Mouse (Mus musculus) limb, embryonic 11.5 days (tissue): Measurements from ENCODE around the gene Prr15. TPM values are rescaled to one million over a fixed set of nuclear protein-coding genes. Genes with fewer than 3 reads are reported as not detected.
A peak's percentile ranks its signal among the peaks of the same experiment; 100 is the strongest.

Experiments used
- ATAC-seq: fragments of 200-750 bp; cut with Nextera tagmentation; 2 replicates; pipeline ENCODE4 v1.8.0; 2017; ENCODE audit warnings: low read depth; ENCODE audit not compliant: insufficient number of reproducible peaks, low FRiP score, low TSS enrichment
- DNase-seq: peaks from one replicate; pipeline ENCODE4 v3.0.0-alpha.2; 2015; ENCODE audit warnings: low spot score
- H3K27ac ChIP-seq: fragments of 300-500 bp; sonication (generic); replicated peaks from 2 replicates; pipeline ENCODE4 v1.5.1; 2014; ENCODE audit warnings: low read depth, mild to moderate bottlenecking, low read length
- H3K27me3 ChIP-seq: fragments of 300-500 bp; sonication (generic); 2 replicates; pipeline ENCODE4 v1.6.1; 2014; ENCODE audit warnings: mild to moderate bottlenecking, low read length, mixed read lengths; ENCODE audit not compliant: control insufficient read depth, insufficient read depth
- H3K36me3 ChIP-seq: fragments of 300-500 bp; sonication (generic); 2 replicates; pipeline ENCODE4 v1.6.1; 2014; ENCODE audit warnings: mild to moderate bottlenecking, low read length, moderate library complexity, mixed read lengths; ENCODE audit not compliant: control insufficient read depth, insufficient read depth
- H3K4me1 ChIP-seq: fragments of 300-500 bp; sonication (generic); 2 replicates; pipeline ENCODE4 v1.6.1; 2014; ENCODE audit warnings: low read length, mixed read lengths; ENCODE audit not compliant: control insufficient read depth, insufficient read depth
- H3K4me2 ChIP-seq: fragments of 300-500 bp; sonication (generic); 2 replicates; pipeline ENCODE4 v1.6.1; 2014; ENCODE audit warnings: low read depth, mild to moderate bottlenecking, moderate library complexity; ENCODE audit not compliant: severe bottlenecking
- H3K4me3 ChIP-seq: fragments of 300-500 bp; sonication (generic); 2 replicates; pipeline ENCODE4 v1.5.1; 2014; ENCODE audit warnings: low read depth, low read length
- H3K9ac ChIP-seq: fragments of 300-500 bp; sonication (generic); 2 replicates; pipeline ENCODE4 v1.6.1; 2014; ENCODE audit warnings: mild to moderate bottlenecking, low read length
- H3K9me3 ChIP-seq: fragments of 300-500 bp; sonication (generic); 2 replicates; pipeline ENCODE4 v1.6.1; 2016; ENCODE audit warnings: low read length; ENCODE audit not compliant: control insufficient read depth
- WGBS: fragments of 180-500 bp; shearing (Covaris S2); extraction: QIAGEN DNeasy Blood & Tissue Kit; methylation state at CpG from one replicate; pipeline ENCODE4 v1.1.7; 2014; 5-methylcytosine and 5-hydroxymethylcytosine counted together
- polyA plus RNA-seq: library from polyadenylated mRNA; unstranded; fragments of >200 nt; fragmentation: Nextera tagmentation; extraction: Ambion mirVana; gene quantifications from 2 replicates; pipeline ENCODE4 v1.2.1, GENCODE M21; 2014

Prr15 gene
- 0.09 and 0.24 TPM in 2 replicates for polyA plus RNA-seq

DNA sequence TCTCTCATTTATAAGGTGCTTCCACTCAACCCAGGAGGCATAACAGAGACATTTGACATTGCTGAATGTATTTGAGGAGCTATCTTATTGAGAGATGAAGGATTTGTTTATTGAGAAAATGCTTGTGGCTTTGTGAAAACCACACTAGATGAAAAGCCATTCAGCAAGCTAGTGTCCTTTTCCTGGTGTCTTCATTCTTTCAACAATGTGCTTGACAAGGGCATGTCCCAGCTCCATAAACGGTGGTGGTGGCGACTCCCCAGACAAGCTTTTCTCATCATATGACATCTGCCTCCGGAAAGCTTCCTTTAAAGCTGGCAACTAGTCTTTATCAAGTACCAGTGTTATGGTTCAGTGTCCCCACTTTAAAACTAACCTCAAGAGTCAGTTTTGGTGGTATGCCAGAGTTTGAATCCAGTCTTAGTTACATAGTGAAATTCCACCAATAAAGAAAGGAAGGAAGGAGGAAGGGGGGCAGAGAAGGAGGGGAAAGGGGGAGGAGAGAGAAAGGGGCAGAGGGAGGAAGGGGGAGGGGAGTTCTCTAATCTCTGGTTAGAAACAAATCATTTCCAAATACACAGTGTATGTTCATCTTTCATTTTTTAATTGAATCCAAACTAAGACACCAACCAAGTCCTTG, at the start of gene Prr15:
Prr15 (plus strand) TSS at position 590 of the 640 bp plus-strand sequence.
- 75% methylated on average over 3 of the region's 3 CpGs for WGBS
- DNase-seq (no peak), ATAC-seq (no peak)
- Histone ChIP-seq H3K27ac (no peak within 1 kb of the TSS), H3K27me3 (peaks cover 36% of the 10 kb centered on the region), H3K4me3 (peak within 1 kb of the TSS; percentile 43), H3K4me2 (peak within 1 kb of the TSS; percentile 84), H3K4me1 (peaks cover 14% of the 10 kb centered on the region), H3K9ac (no peak within 1 kb of the TSS), H3K9me3 (no peaks in the 10 kb centered on the region), H3K36me3 (no peaks in the 10 kb centered on the region)

DNA sequence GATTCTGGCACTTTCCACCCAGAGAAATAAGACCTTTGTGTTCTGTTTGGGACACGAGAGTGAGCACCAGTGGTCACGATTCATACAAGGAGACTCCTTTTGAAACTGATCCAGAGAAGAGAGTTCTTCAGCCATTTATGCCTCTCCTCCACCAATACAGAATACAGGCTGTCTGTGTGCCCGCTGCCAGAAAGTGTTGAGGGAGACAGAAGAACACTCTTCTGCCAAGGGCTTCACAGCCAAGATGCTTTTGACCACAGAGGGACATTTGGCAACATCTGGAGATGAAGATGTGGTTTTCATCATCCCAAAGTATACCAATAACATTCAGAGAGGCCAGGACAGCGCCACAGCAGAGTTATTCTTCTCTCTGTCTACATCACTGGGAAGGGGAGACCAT, 48.4 kb upstream of the Prr15 start:
- ATAC-seq = no peak
- Histone ChIP-seq H3K4me1 (peaks cover 11% of the 10 kb centered on the region), H3K27ac (no peak overlapping the region), H3K27me3 (no peaks in the 10 kb centered on the region), H3K9ac (no peak overlapping the region), H3K4me3 (no peak overlapping the region), H3K36me3 (no peaks in the 10 kb centered on the region), H3K4me2 (no peak overlapping the region), H3K9me3 (no peaks in the 10 kb centered on the region)
- DNase-seq = no peak
- 90% methylated on average over 4 of the region's 4 CpGs for WGBS

DNA sequence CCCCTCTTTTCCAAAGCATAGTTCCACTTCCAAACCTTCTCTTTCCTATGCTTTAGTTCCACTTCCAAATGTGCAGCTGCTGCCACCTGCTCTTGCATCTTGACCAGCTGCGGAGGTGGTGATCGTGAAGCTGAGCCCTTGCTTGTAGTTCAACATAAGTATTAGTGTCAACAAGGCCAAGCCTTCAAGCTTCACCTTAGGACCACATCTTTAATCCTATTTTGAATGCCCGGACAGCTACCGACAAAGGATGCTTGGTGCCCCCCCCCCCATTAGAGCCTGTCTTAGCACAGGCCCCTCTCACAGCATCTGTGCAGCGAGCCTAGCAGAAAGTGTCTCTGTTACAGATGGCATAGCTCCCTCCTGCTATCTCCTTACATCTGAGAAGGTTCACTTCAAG, 47.8 kb upstream of the Prr15 start:
- H3K27ac ChIP-seq = no peak overlapping the region
- ATAC-seq (no peak), DNase-seq (no peak)
- WGBS = 67% methylated on average over 5 of the region's 5 CpGs
- no peak overlapping the region for H3K9ac ChIP-seq
- peaks cover 5% of the 10 kb centered on the region for H3K4me1 ChIP-seq
- H3K4me2 ChIP-seq = no peak overlapping the region
- H3K36me3 ChIP-seq = no peaks in the 10 kb centered on the region
- H3K9me3 ChIP-seq = no peaks in the 10 kb centered on the region
- no peaks in the 10 kb centered on the region for H3K27me3 ChIP-seq
- H3K4me3 ChIP-seq = no peak overlapping the region

- H3K4me2 ChIP-seq = no peak overlapping the region
- H3K27me3 ChIP-seq = no peaks in the 10 kb centered on the region
- DNase-seq (no peak), ATAC-seq (no peak)
- no peaks in the 10 kb centered on the region for H3K4me1 ChIP-seq
- H3K9me3 ChIP-seq = no peaks in the 10 kb centered on the region
- no peaks in the 10 kb centered on the region for H3K36me3 ChIP-seq
- no peak overlapping the region for H3K27ac ChIP-seq
- H3K4me3 ChIP-seq = no peak overlapping the region
- WGBS = 82% methylated on average over 2 of the region's 2 CpGs
- no peak overlapping the region for H3K9ac ChIP-seq
Measured at GRCm38 (mm10) chr6:54278613-54279012, 47.0 kb upstream of the Prr15 start.

- H3K27me3 ChIP-seq = no peaks in the 10 kb centered on the region
- DNase-seq (no peak), ATAC-seq (no peak)
- H3K36me3 ChIP-seq = no peaks in the 10 kb centered on the region
- no peak overlapping the region for H3K27ac ChIP-seq
- no peak overlapping the region for H3K9ac ChIP-seq
- H3K4me3 ChIP-seq = no peak overlapping the region
- H3K4me1 ChIP-seq = no peaks in the 10 kb centered on the region
- WGBS = 73% methylated on average over 11 of the region's 11 CpGs
- H3K4me2 ChIP-seq = no peak overlapping the region
- H3K9me3 ChIP-seq = no peaks in the 10 kb centered on the region
Measured at GRCm38 (mm10) chr6:54279391-54279790, 46.2 kb upstream of the Prr15 start.

GRCm38 (mm10) chr6:54280248-54280647, 45.4 kb upstream of the Prr15 start:
- no peak overlapping the region for H3K4me2 ChIP-seq
- no peak overlapping the region for H3K27ac ChIP-seq
- no peaks in the 10 kb centered on the region for H3K36me3 ChIP-seq
- no peak overlapping the region for H3K9ac ChIP-seq
- no peak for ATAC-seq
- no peak for DNase-seq
- no peak overlapping the region for H3K4me3 ChIP-seq
- no peaks in the 10 kb centered on the region for H3K4me1 ChIP-seq
- H3K9me3 ChIP-seq = no peaks in the 10 kb centered on the region
- H3K27me3 ChIP-seq = no peaks in the 10 kb centered on the region
- 88% methylated on average over 6 of the region's 6 CpGs for WGBS

DNA sequence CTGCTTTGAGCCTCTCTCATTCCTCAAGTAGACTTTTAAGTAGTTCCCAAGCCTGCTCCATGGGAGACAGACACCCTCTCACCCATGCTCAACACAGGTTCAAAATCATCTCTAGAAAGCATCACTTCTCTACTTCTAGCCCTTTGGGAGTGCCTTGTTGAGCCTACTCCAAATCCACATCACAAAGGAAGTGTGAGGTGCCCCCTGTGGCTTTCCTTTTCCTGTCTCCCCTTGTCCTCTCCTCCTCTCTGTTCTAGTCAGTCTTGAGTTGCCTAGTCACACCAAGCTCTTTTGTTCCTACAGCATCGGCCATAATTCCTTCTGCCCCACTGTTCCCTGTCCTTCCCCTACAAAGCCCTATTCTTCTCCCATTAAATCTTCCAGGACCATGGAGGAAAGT, 42.3 kb upstream of the Prr15 start:
- no peak overlapping the region for H3K27ac ChIP-seq
- no peak overlapping the region for H3K4me2 ChIP-seq
- no peaks in the 10 kb centered on the region for H3K9me3 ChIP-seq
- 68% methylated on average over 1 of the region's 1 CpGs for WGBS
- H3K9ac ChIP-seq = no peak overlapping the region
- DNase-seq (no peak), ATAC-seq (no peak)
- H3K36me3 ChIP-seq = no peaks in the 10 kb centered on the region
- no peaks in the 10 kb centered on the region for H3K27me3 ChIP-seq
- H3K4me3 ChIP-seq = no peak overlapping the region
- no peaks in the 10 kb centered on the region for H3K4me1 ChIP-seq

GRCm38 (mm10) chr6:54284167-54284711, 41.4 kb upstream of the Prr15 start:
- no peak overlapping the region for H3K4me3 ChIP-seq
- no peaks in the 10 kb centered on the region for H3K36me3 ChIP-seq
- no peak overlapping the region for H3K27ac ChIP-seq
- WGBS = 90% methylated on average over 12 of the region's 12 CpGs
- no peaks in the 10 kb centered on the region for H3K4me1 ChIP-seq
- no peak for DNase-seq
- no peak overlapping the region for H3K9ac ChIP-seq
- ATAC-seq = no peak
- no peak overlapping the region for H3K4me2 ChIP-seq
- no peaks in the 10 kb centered on the region for H3K27me3 ChIP-seq
- H3K9me3 ChIP-seq = no peaks in the 10 kb centered on the region

DNA sequence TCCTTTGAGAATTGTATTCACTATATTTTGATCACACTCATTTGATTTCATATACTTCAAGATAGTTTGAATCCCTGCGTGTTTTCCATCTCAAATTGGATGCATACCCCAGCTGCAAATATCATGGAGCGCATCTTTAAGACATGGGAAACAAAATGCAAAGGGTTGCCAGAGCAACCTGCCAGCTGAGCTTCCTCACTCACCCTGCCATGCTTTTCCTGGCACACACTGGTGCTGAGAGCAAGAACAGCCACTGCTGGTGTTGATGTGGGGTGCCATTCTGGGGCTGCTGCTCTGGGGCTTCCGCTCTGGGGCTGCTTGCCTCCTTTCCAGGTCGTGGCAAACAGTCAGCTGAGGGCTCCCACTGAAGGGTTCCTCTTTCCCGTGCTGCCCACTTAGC, 38.8 kb upstream of the Prr15 start:
- Histone ChIP-seq H3K36me3 (no peaks in the 10 kb centered on the region), H3K27me3 (no peaks in the 10 kb centered on the region), H3K9me3 (no peaks in the 10 kb centered on the region), H3K4me2 (no peak overlapping the region), H3K27ac (no peak overlapping the region), H3K4me3 (no peak overlapping the region), H3K4me1 (no peaks in the 10 kb centered on the region), H3K9ac (no peak overlapping the region)
- no peak for DNase-seq
- 84% methylated on average over 5 of the region's 5 CpGs for WGBS
- ATAC-seq = no peak
